Mouse (Mus musculus) lung, postnatal 25 days (tissue): Measurements from ENCODE around the gene Mroh9.
A peak's percentile ranks its signal among the peaks of the same experiment; 100 is the strongest.

Experiments
- DNase-seq: peaks from one replicate; pipeline ENCODE4 v3.0.0; 2022; ENCODE audit warnings: low spot score

Gene Mroh9

GRCm38 (mm10) chr1:163085570-163085969, at the start of gene Mroh9:
Mroh9 (minus strand) TSS chr1:163085670.
- no peak for DNase-seq

GRCm38 (mm10) chr1:163129976-163130375, 44.5 kb upstream of the Mroh9 start:
- DNase-seq, result no peak

- DNase-seq, result no peak
Observed at GRCm38 (mm10) chr1:163129129-163129900, 43.8 kb upstream of the Mroh9 start.

GRCm38 (mm10) chr1:163126175-163126881, 40.9 kb upstream of the Mroh9 start:
- DNase-seq, result no peak

- no peak for DNase-seq
Observed at GRCm38 (mm10) chr1:163122414-163122813, 36.9 kb upstream of the Mroh9 start.

- no peak for DNase-seq
Observed at GRCm38 (mm10) chr1:163113461-163114174, 28.1 kb upstream of the Mroh9 start.

GRCm38 (mm10) chr1:163112482-163113164, 27.2 kb upstream of the Mroh9 start:
- no peak for DNase-seq

- DNase-seq, result no peak
Observed at GRCm38 (mm10) chr1:163104960-163105359, 19.5 kb upstream of the Mroh9 start.

GRCm38 (mm10) chr1:163091438-163092155, 6.1 kb upstream of the Mroh9 start:
- DNase-seq, result peak; percentile 16

GRCm38 (mm10) chr1:163070502-163070901, 15.0 kb downstream of the Mroh9 start:
- peak; percentile 65 for DNase-seq

GRCm38 (mm10) chr1:163060381-163060780, 25.1 kb downstream of the Mroh9 start:
- peak; percentile 71 for DNase-seq

- DNase-seq, result peak; percentile 50
Observed at GRCm38 (mm10) chr1:163057363-163057762, 28.1 kb downstream of the Mroh9 start.

GRCm38 (mm10) chr1:163055629-163056028, 29.8 kb downstream of the Mroh9 start:
- peak; percentile 46 for DNase-seq

GRCm38 (mm10) chr1:163023075-163023474, 62.4 kb downstream of the Mroh9 start:
- no peak for DNase-seq

GRCm38 (mm10) chr1:163009220-163009619, 76.2 kb downstream of the Mroh9 start:
- peak; percentile 46 for DNase-seq

GRCm38 (mm10) chr1:163003496-163003895, 82.0 kb downstream of the Mroh9 start:
- DNase-seq, result no peak

- no peak for DNase-seq
Observed at GRCm38 (mm10) chr1:163001271-163001829, 84.1 kb downstream of the Mroh9 start.

GRCm38 (mm10) chr1:162987546-162987945, 97.9 kb downstream of the Mroh9 start:
- DNase-seq, result no peak

- no peak for DNase-seq
Observed at GRCm38 (mm10) chr1:162986777-162987176, 98.7 kb downstream of the Mroh9 start.

GRCm38 (mm10) chr1:162986121-162986748, 99.2 kb downstream of the Mroh9 start:
- peak; percentile 41 for DNase-seq

GRCm38 (mm10) chr1:162984428-162984827, 101.0 kb downstream of the Mroh9 start, which contains the start of gene Fmo3:
Fmo3 (minus strand) TSS chr1:162984528.
- no peak for DNase-seq
